Mouse (Mus musculus) urinary bladder, adult 2 months (tissue): ENCODE data around the gene Agbl4. TPM values are rescaled to one million over a fixed set of nuclear protein-coding genes. Genes with fewer than 3 reads are reported as not detected.
A peak's percentile ranks its signal among the peaks of the same experiment; 100 is the strongest.

ENCODE experiments used
- DNase-seq: peaks from one replicate; pipeline ENCODE4 v3.0.0; 2022; ENCODE audit warnings: low spot score
- polyA plus RNA-seq: library from polyadenylated mRNA; depleted of rRNA; stranded (reverse); fragments of >200 nt; gene quantifications from 2 replicates; pipeline ENCODE4 v1.2.3, GENCODE M21; 2012

Agbl4 gene
- polyA plus RNA-seq, 1 experiment, result 0.04 TPM

DNA sequence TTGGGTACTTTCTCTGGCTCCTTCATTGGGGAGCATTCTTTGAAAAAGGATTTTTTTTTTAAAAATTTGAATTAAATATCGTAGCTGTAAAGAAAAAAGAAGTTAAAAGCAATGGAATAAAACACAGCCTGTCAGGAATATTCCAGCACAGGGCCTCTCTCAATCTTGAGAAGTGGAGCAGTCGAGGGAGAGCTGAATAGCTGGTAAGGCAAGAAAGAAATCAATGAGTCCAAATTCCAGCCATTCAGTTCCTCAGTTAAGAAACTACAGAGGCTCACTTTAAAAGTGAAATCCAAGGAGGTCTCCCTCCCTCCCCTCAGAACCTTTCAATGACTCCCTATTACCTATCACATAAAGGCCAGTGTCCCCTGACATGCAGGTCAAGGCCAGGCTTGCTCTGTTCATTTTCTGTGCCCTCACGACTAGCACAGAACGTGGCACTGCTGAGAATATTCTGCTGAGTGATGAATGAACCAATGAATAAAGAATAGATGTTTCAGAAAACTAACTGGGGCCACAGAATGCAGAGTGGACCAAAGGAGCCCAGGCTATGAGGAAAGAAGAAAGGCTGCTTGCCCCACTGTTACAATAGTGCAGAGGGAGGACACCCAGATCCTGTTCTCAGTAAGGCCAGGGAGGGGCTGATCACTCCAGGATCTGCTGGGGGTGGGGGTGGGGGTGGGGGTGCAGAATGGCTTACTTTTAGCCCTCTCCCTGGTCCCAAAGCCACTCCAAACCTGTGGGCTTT, 1181.8 kb downstream of the Agbl4 start:
- no peak for DNase-seq

GRCm38 (mm10) chr4:111579863-111580224, 1182.4 kb downstream of the Agbl4 start:
- DNase-seq, result no peak

DNA sequence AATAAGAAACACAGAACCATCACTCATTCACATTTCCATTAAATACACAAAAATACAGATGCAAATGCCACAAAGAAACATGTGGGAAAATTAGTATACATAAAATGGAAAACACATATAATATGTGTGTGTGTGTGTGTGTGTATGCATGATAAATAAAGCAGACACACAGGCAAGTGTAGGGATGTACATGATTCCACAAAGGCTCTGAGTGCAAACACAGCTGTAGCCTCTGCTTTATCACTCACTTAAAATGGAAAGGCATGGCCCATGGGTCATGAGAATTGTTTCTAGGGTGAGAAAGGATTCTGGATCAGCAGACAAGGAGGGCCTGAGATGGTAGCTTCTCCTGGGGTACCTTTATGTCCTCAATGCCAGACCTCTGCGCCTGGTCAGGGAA, 1182.8 kb downstream of the Agbl4 start:
- DNase-seq, result no peak

- DNase-seq, result no peak
Measured at GRCm38 (mm10) chr4:111583562-111584237, 1186.2 kb downstream of the Agbl4 start.

GRCm38 (mm10) chr4:111584286-111584685, 1186.8 kb downstream of the Agbl4 start:
- DNase-seq, result no peak

GRCm38 (mm10) chr4:111588211-111588610, 1190.8 kb downstream of the Agbl4 start:
- DNase-seq, result no peak

GRCm38 (mm10) chr4:111589467-111590170, 1192.2 kb downstream of the Agbl4 start:
- DNase-seq, result no peak

- no peak for DNase-seq
Measured at GRCm38 (mm10) chr4:111594655-111595295, 1197.3 kb downstream of the Agbl4 start.

- no peak for DNase-seq
Measured at GRCm38 (mm10) chr4:111597249-111597661, 1199.8 kb downstream of the Agbl4 start.

DNA sequence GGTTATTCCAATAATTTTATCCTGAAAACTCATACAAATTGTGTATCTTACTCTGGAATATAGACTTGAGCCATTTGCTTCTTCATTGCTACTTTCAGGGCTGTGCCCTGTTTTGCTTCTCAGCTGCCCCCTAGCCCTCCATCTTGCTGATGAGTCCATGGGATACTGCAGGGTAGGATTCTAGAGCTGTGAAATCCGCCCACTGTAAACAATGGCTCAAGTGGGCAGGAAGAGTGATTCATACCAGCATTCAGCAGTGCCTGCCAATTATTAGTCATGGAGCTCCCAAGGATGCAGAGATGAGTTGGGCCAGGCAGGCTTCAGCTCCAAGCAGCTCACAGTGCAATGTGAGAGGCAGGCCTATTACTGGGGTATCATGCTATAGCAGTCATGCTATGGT, 1200.5 kb downstream of the Agbl4 start:
- DNase-seq, result no peak

DNA sequence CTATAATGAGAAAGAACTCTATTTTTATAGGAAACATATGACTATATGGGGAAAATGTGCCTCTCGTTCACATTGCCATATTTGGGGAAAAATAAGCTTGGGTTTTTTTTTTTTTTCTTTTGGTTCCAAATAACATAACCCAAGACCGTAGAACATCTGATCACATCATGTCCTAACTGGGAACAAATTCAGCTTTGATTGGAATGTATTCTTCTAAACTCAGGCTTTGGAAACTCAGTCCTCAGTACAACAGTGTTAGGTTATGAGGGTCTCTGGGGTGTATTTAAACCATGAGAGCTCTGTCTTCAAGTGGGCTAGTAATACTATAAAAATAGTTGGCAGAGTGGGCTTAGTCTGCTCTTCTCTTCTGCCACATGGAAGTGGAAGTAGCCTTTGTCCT, 1205.7 kb downstream of the Agbl4 start:
- DNase-seq, result no peak

DNA sequence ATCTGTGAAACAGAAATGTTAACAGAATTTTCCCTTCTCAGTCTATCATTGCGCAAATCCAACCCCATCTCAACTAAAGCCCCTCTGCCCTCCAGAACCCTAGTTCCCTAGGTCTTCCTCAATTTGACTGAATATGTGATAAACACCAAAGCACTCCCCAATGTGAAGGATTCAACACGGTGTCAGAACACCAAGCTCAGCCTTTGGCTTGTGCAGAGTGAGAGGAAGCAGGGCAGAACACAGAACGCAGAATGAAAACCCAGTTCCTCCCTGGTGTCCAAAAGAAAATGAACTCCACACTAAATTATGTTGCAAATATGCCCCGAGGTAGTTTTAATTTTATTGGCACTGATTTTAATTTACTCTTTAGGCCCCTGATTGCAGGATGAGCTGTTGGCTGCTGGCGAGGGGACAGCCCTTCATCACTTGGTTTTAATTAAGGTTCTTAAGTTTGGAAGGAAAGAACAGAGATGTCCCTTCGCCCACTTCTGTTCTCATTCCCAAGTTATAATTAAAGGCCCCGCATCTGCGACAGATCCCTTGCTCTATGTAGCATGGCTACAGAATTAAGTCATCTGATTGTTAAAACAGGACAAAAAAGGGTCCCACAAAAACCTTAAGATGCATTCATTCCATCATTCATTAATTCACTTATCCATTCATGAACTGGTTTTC, 1210.5 kb downstream of the Agbl4 start:
- DNase-seq, result no peak

DNA sequence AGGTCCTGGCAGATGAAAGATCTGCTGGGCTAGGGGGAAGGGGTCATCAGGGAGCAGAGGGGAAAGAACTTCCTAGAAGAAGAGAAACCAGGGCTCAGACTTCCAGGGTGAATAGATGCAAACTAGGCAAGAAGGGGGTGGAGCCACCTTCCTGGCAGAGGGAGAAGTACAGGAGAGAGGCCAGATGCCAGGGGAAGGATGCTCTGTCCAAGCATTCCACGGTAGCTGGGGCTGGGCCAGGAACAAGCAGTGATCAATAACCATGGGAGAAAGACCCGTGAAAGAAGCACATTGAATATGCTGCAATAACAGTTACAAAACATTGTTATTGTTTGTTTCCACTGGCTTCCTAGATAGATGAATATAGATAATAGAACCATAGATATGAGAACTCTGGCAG, 1224.4 kb downstream of the Agbl4 start:
- no peak for DNase-seq

GRCm38 (mm10) chr4:111624914-111625313, 1227.5 kb downstream of the Agbl4 start:
- no peak for DNase-seq

GRCm38 (mm10) chr4:111626118-111626830, 1228.8 kb downstream of the Agbl4 start:
- peak; percentile 56 for DNase-seq

- no peak for DNase-seq
Measured at GRCm38 (mm10) chr4:111632615-111633014, 1235.2 kb downstream of the Agbl4 start.

GRCm38 (mm10) chr4:111635538-111636124, 1238.2 kb downstream of the Agbl4 start:
- no peak for DNase-seq

- DNase-seq, result no peak
Measured at GRCm38 (mm10) chr4:111638948-111639708, 1241.7 kb downstream of the Agbl4 start.

DNA sequence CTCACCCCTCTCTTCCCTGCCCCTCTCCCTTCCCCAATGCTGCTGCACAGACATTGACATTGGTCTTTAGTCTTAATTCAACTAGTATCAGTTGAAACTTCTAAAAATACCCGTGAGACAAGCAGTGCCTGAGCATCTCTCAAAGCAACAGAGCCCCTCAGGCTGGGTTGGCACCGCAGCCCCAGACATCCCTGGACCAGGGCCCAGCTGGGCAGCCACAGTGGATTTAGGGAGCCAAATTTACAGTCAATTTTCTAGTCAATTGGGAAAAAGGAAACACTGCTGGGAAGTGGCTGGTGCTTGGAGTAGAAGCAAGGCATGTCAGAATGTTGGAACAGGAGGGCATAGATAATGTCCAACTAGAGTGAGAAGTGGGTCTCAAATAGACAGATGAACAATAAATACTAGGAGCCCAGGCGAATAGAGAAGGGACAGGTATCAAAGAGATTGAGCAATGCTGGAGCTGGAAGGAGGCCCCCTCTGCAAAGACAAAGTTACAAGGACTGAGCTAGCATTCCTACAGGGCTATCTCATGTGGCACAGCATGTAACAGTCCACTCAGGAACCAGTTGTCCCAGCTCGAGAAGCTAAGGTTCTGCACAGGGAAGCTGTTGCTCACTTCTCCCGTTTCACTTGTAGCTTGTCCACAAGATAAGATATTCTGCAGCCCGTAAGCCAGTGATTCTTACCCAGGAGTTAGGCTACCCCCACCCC, 1247.8 kb downstream of the Agbl4 start:
- DNase-seq, result no peak
